Mouse (Mus musculus) embryonic facial prominence, embryonic 11.5 days (tissue): ENCODE results near the gene Tmem120b. TPM values are rescaled to one million over a fixed set of nuclear protein-coding genes. Genes with fewer than 3 reads are reported as not detected.

Source experiments
- ATAC-seq: fragments of 200-750 bp; cut with Nextera tagmentation; replicated peaks from 2 replicates; pipeline ENCODE4 v1.8.0; 2017; ENCODE audit warnings: low read depth; ENCODE audit not compliant: insufficient number of reproducible peaks, low FRiP score, low TSS enrichment
- DNase-seq: peaks from one replicate; pipeline ENCODE4 v3.0.0-alpha.2; 2015; ENCODE audit warnings: low spot score
- H3K27ac ChIP-seq: fragments of 300-500 bp; sonication (generic); replicated peaks from 2 replicates; pipeline ENCODE4 v1.5.1; 2014; ENCODE audit warnings: mild to moderate bottlenecking, low read depth, low read length, control low read depth
- H3K27me3 ChIP-seq: fragments of 300-500 bp; sonication (generic); 2 replicates; pipeline ENCODE4 v1.6.1; 2014; ENCODE audit warnings: mild to moderate bottlenecking, low read length, moderate library complexity, mixed read lengths; ENCODE audit not compliant: control insufficient read depth, insufficient read depth
- H3K36me3 ChIP-seq: fragments of 300-500 bp; sonication (generic); replicated peaks from 2 replicates; pipeline ENCODE4 v1.6.1; 2014; ENCODE audit warnings: low read depth, mild to moderate bottlenecking, low read length, moderate library complexity, mixed read lengths; ENCODE audit not compliant: control insufficient read depth, insufficient read depth
- H3K4me1 ChIP-seq: fragments of 300-500 bp; sonication (generic); 2 replicates; pipeline ENCODE4 v1.6.1; 2014; ENCODE audit warnings: low read length, mixed read lengths; ENCODE audit not compliant: control insufficient read depth, insufficient read depth
- H3K4me2 ChIP-seq: fragments of 300-500 bp; sonication (generic); 2 replicates; pipeline ENCODE4 v1.6.1; 2014; ENCODE audit warnings: low read depth, mild to moderate bottlenecking, control low read depth, low read length, moderate library complexity
- H3K4me3 ChIP-seq: fragments of 300-500 bp; sonication (generic); 2 replicates; pipeline ENCODE4 v1.5.1; 2014; ENCODE audit warnings: low read depth, low read length, control low read depth
- H3K9ac ChIP-seq: fragments of 300-500 bp; sonication (generic); replicated peaks from 2 replicates; pipeline ENCODE4 v1.6.1; 2014; ENCODE audit warnings: mild to moderate bottlenecking, control low read depth, low read length
- H3K9me3 ChIP-seq: fragments of 300-500 bp; sonication (generic); replicated peaks from 2 replicates; pipeline ENCODE4 v1.6.1; 2016; ENCODE audit warnings: mild to moderate bottlenecking, low read length, inconsistent platforms, mixed read lengths; ENCODE audit not compliant: control insufficient read depth
- WGBS: fragments of 180-500 bp; shearing (Covaris S2); extraction: QIAGEN DNeasy Blood & Tissue Kit; methylation state at CpG from one replicate; pipeline ENCODE4 v1.1.7; 2014; 5-methylcytosine and 5-hydroxymethylcytosine counted together
- polyA plus RNA-seq: library from polyadenylated mRNA; unstranded; fragments of >200 nt; fragmentation: Nextera tagmentation; extraction: Ambion mirVana; gene quantifications from 2 replicates; pipeline ENCODE4 v1.2.1, GENCODE M21; 2014

Tmem120b gene
- polyA plus RNA-seq, 1 experiment from 2014 or later, result 7.9 TPM

DNA sequence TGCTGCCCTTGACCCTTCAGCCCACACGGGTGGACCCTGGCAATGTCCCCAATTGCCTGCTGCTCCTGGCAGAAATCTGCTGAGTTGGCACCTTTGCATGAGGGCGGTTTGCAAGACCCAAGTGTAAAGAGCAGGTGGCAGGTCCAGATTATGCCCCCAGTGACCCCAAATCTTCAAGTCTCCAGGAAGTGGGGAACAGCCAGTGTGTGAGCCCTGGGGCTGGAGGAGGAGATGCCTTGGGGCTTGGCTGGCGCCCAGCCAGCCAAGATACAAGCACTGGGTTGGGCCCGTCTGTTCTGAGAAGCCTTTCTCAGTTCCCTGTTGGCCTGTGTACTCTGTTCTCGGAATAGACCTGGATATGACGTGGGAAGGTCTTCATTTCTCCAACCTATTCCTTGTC is 40.8 kb upstream of the Tmem120b start:
- no peak for DNase-seq
- 69% methylated on average over 6 of the region's 6 CpGs for whole genome bisulfite sequencing
- Histone ChIP-seq H3K9ac (no peak overlapping the region), H3K9me3 (no peaks in the 10 kb centered on the region), H3K36me3 (no peaks in the 10 kb centered on the region), H3K4me2 (no peak overlapping the region), H3K4me3 (no peak overlapping the region), H3K27ac (no peak overlapping the region), H3K27me3 (no peaks in the 10 kb centered on the region), H3K4me1 (no peaks in the 10 kb centered on the region)
- no peak for ATAC-seq

DNA sequence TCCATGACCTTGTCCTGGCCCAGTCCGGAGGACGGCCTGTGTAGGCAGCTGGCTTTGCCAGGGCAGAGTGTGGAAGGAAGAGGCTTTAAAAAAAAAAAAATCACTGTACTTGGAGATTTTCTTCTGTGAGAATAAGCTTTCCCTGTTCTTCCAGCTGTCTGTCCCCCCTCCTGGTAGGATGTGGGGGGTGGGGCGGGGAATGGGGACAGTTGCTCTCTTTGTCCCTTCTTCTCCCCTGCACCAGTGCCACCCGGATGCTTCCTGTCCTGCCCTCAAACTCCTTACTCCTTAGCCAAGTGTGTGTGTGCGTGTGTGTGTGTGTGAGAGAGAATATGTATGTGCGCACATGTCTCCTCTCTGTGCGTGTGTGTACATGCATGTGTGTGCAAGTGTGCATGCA is 38.5 kb upstream of the Tmem120b start:
- no peak for ATAC-seq
- Histone ChIP-seq H3K4me3 (no peak overlapping the region), H3K4me1 (no peaks in the 10 kb centered on the region), H3K9me3 (no peaks in the 10 kb centered on the region), H3K9ac (no peak overlapping the region), H3K4me2 (no peak overlapping the region), H3K36me3 (no peaks in the 10 kb centered on the region), H3K27ac (no peak overlapping the region), H3K27me3 (no peaks in the 10 kb centered on the region)
- no peak for DNase-seq
- 63% methylated on average over 7 of the region's 7 CpGs for WGBS

DNA sequence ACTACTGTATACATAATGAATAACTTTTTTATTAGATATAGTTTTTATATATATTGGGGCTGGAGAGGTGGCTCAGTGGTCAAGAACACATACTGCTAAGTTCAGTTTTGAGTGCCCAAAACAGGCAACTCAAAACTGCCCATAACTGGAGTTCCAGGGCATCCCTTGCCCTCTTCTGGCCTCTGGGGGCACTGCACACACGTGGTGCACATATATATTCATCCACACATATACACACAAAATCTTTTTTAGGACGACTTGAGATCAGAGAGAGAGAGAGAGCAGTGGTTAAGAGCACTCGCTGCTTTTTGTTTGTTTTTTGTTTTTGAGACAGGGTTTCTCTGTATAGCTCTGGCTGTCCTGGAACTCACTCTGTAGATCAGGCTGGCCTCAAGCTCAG is 36.9 kb upstream of the Tmem120b start:
- no peaks in the 10 kb centered on the region for H3K36me3 ChIP-seq
- H3K27ac ChIP-seq, result no peak overlapping the region
- no peak overlapping the region for H3K9ac ChIP-seq
- ATAC-seq, result no peak
- no peak overlapping the region for H3K4me2 ChIP-seq
- 87% methylated on average over 3 of the region's 3 CpGs for WGBS
- no peak for DNase-seq
- no peaks in the 10 kb centered on the region for H3K4me1 ChIP-seq
- H3K27me3 ChIP-seq, result no peaks in the 10 kb centered on the region
- no peak overlapping the region for H3K4me3 ChIP-seq
- H3K9me3 ChIP-seq, result no peaks in the 10 kb centered on the region

DNA sequence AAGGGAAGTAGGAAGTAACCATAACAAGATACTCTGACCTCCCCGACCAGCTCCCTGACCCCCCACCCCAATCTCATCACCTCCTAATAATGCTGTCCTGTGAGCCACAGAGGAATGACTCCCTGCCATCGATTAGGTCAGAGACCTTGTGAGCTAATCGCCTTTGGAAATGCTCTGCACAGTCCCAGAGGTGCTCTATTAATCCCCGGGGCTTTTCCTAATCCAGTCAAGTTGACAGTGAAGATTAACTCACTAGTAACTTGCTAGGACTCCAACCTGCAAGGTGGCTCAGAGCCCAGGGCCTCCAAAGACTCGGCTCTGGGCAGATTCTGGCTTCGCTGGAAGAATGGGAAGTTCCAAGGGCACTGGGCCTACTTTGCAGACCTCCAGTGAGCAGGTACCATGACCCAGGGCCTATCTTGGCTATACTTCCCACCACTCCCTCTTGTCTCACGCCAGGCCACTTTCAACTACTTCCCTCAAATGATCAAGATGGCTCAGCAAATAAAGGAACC is 34.5 kb upstream of the Tmem120b start:
- 62% methylated on average over 7 of the region's 7 CpGs for WGBS
- ATAC-seq, result no peak
- Histone ChIP-seq H3K27me3 (no peaks in the 10 kb centered on the region), H3K27ac (no peak overlapping the region), H3K4me2 (no peak overlapping the region), H3K4me3 (no peak overlapping the region), H3K9ac (no peak overlapping the region), H3K4me1 (no peaks in the 10 kb centered on the region), H3K36me3 (no peaks in the 10 kb centered on the region), H3K9me3 (no peaks in the 10 kb centered on the region)
- DNase-seq, result no peak

DNA sequence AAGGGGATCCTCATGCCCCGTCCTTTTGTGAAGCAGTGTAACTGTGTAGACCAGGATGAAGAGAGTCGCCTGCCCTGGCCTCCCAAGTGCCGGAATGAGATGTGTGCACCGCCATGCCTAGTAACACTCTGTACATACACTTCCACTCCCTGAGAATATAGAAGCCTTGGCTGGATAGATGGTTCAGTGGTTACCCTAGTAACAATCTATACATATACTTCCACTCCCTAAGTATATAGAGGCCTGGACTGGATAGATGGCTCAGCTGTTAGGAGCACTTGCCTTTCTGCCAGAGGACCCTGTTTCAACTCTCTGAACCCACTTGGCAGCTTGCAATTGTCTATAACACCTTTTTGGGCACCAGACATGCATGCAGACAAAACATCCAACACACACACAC is 33.1 kb upstream of the Tmem120b start:
- 87% methylated on average over 4 of the region's 4 CpGs for WGBS
- no peak overlapping the region for H3K4me3 ChIP-seq

DNA sequence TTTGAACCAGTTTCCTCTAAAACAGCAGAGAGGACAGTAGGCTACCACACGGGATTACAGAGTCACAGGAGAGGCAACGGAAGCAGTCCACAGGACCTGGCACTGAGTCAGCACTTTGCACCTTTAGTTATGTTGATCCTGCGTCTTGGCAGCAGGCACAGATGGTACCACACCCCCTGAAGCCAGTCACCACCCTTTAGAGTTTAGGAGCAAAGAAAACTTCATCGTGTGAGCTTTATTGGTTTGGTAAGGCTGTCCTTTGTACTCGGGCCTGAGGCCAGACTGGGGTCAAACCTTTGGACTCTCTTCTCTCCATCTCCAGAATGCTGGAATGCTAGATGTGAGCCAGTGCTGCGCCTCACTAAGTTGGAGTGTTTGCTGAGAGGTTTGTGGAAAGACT is 32.7 kb upstream of the Tmem120b start:
- no peak for ATAC-seq

More for the DNA sequence above, 33.1 kb upstream of the Tmem120b start:
- no peak overlapping the region for H3K27ac ChIP-seq
- H3K4me1 ChIP-seq, result no peaks in the 10 kb centered on the region
- no peaks in the 10 kb centered on the region for H3K9me3 ChIP-seq
- no peaks in the 10 kb centered on the region for H3K27me3 ChIP-seq
- H3K36me3 ChIP-seq, result no peaks in the 10 kb centered on the region
- no peak for ATAC-seq
- H3K9ac ChIP-seq, result no peak overlapping the region
- H3K4me2 ChIP-seq, result no peak overlapping the region
- no peak for DNase-seq

DNA sequence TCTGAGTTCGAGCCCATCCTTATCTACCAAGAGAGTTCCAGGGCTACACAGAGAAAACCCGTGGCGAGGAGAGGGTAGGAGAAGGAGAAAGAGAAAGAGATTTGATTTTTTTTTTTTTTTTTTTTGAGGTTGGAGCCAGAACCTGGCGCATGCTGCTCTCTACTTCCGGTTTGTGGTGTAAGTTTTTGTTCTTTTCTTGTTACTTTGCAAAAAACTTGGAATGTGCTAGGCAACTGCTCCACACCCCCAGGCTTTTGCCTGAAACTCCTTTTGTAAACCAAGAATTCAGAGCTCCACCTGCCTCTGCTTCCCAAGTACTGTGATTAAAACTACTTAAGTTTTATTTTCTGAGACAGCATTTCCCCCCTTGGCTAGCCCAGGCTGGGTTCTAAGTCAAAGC is 30.1 kb upstream of the Tmem120b start:
- Histone ChIP-seq H3K4me1 (no peaks in the 10 kb centered on the region), H3K4me3 (no peak overlapping the region), H3K4me2 (no peak overlapping the region), H3K9ac (no peak overlapping the region), H3K9me3 (no peaks in the 10 kb centered on the region), H3K36me3 (no peaks in the 10 kb centered on the region), H3K27me3 (no peaks in the 10 kb centered on the region), H3K27ac (no peak overlapping the region)
- DNase-seq (no peak), ATAC-seq (no peak)
- WGBS, result 90% methylated on average over 5 of the region's 5 CpGs

More for the DNA sequence above, 32.7 kb upstream of the Tmem120b start:
- Histone ChIP-seq H3K4me2 (no peak overlapping the region), H3K9me3 (no peaks in the 10 kb centered on the region), H3K36me3 (no peaks in the 10 kb centered on the region), H3K27me3 (no peaks in the 10 kb centered on the region), H3K27ac (no peak overlapping the region), H3K9ac (no peak overlapping the region), H3K4me1 (no peaks in the 10 kb centered on the region), H3K4me3 (no peak overlapping the region)
- no peak for DNase-seq
- 37% methylated on average over 6 of the region's 6 CpGs for WGBS

DNA sequence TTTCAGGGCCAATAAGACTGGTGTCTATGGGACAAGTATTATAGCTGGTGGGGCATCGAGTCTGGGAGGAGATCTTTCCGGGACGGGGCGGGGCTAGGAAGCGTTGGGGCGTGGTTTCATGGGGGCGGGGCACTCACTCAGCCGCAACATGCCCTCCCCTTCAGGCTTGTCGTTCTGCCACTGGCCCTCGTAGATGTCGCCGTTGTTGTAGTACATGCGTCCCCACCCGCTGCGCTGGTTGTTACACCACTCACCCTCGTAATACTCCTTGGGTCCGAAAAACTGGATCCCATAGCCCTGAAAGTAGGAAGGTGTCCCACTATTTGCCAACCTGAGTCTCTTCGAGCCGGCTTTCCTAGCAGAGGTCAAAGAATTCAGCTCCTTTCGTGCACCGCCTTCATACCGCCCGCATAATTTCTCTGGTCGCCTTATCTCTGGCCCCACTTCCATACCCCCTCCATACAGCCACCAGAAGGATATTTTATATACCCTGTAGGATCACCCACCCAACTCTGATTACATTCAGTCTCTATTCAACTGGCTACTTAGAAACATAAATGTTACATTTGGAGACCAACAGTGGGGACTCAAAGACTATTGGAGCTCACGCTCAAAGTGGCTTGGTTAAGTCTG is 29.0 kb upstream of the Tmem120b start:
- DNase-seq (peak; percentile 54), ATAC-seq (no peak)
- H3K4me2 ChIP-seq, result peak overlapping the region; percentile 60
- no peaks in the 10 kb centered on the region for H3K36me3 ChIP-seq
- no peaks in the 10 kb centered on the region for H3K27me3 ChIP-seq
- peak overlapping the region; percentile 23 for H3K4me3 ChIP-seq
- no peak overlapping the region for H3K27ac ChIP-seq
- H3K9ac ChIP-seq, result 0 out of 2 replicates have a peak overlapping the region, but pooled peaks have one; percentile 13
- 4% methylated on average over 25 of the region's 25 CpGs for WGBS
- H3K9me3 ChIP-seq, result no peaks in the 10 kb centered on the region
- H3K4me1 ChIP-seq, result no peaks in the 10 kb centered on the region
